Mouse (Mus musculus): ENCODE data around the gene Pnkp. TPM values are rescaled to one million over a fixed set of nuclear protein-coding genes. Genes with fewer than 3 reads are reported as not detected.

Gene Pnkp
- total RNA-seq, 1 experiment from 2014 or later: 35.2 TPM

DNA sequence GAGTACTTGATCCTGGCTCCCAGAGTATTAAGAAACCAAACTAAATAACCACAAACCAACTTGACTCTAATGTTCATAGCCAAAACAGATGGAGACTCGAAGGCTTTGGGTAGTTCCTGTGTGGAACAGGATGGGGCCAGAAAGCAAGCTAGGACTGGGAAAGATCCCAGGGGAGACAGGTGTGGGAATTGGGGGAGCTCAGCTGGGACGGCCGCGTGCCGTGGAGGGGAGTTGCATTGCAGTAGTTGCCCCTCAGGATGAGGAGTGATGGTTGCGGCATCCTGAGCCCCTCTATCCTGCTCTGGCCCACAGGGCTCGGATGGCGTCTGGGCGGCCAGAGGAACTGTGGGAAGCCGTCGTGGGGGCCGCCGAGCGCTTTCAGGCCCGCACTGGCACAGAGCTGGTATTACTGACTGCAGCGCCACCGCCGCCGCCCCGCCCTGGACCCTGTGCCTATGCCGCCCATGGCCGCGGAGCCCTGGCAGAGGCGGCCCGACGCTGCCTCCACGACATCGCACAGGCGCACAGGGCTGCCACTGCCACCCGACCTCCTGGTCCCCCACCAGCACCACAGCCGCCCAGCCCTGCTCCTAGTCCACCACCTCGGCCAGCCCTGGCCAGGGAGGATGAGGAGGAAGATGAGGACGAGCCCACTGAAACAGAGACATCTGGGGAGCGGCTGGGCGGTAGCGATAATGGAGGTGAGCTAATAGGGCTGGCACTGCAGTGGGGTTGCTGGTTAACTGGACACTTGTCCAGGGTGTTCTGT lies 4.5 kb upstream of the Pnkp start:
- no peak for DNase-seq

DNA sequence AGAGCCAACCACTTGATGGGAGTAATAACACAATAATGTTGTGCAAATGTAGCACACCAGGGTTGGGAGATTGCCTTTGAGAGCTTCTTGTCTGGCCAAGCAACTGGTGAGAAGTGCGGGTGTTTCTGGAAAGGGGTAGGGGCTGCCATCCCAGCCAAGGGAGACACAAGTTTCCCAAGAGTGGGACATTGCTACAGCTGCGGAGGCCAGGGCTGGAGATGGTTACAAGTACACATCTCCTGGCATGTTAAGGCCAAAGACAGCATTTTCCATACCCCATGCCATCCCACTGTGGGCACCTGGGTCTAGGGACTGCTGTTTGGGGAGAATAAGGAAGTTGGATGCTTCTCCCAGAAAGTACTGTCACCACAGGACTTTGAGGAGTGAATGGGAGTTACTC lies 3.9 kb upstream of the Pnkp start:
- DNase-seq: no peak

DNA sequence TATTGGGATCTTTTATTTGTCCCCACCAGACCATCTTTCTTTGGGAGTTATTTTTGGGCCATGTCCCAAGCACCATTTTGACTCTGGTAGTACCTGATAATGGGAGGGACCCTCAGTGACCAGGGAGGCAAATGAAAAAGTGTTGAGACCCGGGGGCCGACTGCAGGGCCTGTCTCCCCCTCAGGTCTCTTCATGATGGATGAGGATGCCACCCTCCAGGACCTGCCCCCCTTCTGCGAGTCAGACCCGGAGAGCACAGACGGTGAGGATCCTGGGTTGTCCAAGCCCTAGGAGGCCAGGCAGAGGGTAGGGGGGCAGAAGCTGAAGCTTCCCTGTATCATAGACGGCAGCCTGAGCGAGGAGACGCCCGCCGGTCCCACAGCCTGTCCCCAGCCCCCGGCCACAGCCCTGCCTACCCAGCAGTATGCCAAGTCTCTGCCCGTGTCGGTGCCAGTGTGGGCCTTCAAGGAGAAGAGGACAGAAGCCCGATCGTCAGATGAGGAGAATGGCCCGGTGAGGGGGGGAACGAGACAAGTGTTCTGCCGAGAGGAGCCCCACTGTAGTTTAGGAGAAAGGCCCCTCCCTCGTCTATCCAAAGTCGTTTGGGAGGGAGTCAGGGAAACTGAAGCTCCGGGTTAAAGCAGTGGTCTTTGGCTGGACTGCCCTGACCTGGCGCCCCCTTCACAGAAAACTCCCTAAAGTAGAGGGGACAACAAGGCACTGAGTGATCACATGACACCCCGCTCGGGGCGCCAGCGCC lies 3.2 kb upstream of the Pnkp start:
- no peak for DNase-seq

DNA sequence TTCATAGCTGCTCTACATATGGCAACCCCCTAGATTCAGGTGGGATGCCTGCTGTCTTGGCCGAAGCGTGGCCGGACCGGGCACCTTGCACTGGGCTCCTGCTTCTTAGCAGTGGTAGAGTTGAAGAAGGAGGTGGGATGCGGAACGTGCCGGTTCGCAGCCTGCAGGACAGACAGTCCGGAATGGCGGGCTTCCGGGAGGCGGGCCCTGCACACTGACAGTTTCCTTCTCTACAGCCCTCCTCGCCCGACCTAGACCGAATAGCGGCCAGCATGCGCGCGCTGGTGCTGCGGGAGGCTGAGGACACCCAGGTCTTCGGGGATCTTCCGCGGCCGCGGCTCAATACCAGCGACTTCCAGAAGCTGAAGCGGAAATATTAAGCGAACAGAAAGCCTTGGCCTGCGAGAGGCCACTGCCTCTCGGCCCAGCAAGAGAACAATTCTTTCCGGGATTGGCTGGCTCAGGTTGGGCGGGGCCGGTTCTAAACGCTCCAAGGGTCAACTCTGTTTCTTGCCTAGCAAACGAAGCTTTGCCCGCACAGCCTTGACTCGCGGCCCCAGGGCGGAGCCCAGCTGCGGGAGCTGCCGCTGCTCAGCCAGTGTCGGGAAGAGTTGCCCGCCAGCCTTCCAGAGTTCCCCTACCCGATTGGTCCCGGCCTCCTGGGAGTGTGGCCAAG lies 2.4 kb upstream of the Pnkp start:
- DNase-seq: peak; percentile 96

DNA sequence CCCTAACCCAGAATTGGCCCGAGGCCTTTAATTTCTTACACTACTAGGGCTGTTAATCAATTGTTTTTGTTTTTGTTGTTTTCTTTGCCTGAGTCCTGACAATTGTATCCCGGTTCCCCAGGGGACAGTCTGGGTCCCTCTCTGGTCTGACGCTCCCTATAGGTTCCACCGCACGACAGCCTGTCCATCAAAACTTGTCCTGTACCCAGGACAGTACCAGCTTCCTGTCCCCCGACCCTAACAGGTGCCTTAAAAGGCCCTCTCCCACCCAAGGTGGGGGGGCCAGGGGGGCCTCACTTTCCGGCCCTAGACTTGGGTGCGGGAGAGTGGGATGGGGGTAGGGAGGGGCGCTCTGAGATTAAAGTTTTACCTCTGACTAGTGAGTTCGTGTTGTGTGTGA lies 1.9 kb upstream of the Pnkp start:
- no peak for DNase-seq

DNA sequence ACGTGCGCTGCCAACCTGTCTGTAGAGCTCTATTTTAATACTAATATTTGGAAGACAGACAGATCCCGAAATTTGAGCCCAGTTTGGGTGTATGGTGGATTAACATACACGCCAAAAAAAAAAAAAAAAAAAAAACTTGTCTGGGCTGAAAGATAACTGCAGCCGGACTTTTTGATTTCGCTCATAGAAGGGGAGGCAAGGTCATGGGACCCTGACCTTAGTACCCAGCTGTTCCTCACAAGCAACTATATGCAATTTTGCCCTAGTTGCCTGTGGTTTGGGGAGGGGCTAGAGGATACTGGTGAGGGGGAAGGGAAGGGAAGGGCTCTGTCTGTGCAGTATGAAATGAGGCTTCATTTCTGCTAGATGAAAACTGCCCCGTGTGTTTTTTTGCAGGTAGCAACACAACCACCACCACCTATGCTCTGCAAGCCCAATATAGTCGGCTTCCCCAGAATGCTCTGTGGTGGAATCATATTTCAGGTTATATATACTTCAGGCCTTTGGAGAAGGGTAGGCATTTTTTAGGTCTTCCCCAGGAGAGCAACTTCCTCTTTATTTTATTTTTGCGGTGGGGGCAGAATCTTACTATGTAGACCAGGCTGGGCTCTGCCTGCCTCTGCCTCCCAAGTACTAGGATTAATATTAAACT lies 548 bp upstream of the Pnkp start:
- no peak for DNase-seq

DNA sequence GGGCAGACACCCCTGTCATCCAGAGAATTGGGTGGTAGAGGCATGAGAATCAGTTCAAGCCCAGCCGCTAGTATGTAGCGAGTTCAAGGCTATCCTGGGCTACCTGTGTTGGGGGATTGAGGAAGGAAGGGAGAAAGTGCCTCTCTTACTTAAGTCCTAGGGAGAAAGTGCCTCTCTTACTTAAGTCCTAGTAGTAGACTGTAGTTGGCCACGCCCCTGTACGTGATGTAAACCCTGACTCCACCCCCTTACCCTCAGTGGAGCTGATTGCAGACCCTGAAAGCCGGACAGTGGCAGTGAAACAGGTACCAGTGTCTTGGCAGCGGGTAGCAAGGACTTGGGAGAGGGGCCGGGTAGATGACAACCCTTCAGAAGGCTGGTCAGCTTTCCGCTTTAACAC lies 966 bp downstream of the Pnkp start:
- DNase-seq: peak; percentile 63

DNA sequence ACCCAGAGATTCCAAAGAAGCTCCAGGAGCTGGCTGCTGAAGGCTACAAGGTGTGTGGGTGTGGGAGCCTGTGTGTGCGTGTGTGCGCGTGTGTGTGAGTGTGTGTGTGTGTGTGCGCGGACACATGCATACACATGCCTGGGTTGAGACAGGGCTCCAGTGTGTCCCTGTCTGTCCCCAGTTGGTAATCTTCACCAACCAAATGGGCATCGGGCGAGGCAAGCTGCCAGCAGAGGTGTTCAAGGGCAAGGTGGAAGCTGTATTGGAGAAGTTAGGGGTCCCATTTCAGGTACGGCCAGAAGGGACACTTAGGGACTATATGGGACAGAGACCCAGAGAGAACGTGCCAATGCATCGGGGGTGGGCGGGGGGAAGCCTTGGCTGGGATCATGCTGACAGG lies 3.0 kb downstream of the Pnkp start:
- no peak for DNase-seq

DNA sequence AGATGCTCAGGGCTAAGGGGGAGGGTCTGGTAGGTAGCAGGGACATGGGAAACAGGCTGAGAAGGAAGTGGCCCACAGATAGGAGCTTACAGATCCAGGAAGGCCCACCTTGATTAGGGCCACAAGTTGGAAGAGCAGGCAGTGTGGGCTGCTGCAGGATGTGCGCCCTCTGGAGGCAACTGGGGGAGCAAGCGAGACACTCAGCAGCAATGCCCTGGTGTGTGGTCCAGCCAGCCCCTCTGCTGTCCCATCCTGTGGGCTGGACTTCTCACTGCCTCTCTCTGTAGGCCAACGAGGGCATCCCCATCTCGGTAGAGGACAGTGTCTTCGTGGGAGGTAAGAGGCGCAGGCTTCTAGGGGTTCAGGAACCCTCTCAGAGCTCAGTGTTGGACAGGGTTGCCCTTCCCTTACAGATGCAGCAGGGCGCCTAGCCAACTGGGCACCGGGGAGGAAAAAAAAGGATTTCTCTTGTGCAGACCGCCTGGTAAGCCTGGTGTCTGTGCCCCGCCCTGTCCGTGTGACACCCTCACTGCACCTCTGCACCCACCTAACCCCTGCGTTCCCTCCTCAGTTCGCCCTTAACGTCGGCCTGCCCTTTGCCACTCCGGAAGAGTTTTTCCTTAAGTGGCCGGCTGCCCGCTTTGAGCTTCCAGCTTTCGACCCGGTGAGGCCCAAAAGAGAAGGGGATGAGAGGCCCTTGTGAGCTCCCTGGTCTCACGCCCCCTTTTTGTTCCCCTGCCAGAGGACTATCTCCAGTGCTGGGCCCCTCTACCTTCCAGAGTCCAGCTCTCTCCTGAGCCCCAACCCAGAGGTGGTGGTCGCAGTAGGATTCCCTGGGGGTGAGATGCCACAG lies 3.9 kb downstream of the Pnkp start:
- DNase-seq: peak; percentile 89

DNA sequence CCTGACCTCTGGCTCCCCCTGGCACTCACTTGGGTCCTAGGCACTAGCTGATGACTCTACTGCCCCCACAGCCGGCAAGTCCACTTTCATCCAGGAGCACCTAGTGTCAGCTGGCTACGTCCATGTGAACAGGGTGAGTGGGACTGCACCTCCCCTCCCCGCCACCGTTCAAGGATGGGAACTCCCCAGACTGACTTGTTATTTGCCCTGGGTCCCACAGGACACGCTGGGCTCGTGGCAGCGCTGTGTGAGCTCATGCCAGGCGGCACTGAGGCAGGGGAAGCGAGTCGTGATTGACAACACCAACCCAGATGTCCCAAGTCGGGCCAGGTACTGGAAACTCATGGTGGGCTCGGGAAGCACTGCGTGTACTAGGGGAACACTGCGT lies 4.5 kb downstream of the Pnkp start:
- no peak for DNase-seq

DNA sequence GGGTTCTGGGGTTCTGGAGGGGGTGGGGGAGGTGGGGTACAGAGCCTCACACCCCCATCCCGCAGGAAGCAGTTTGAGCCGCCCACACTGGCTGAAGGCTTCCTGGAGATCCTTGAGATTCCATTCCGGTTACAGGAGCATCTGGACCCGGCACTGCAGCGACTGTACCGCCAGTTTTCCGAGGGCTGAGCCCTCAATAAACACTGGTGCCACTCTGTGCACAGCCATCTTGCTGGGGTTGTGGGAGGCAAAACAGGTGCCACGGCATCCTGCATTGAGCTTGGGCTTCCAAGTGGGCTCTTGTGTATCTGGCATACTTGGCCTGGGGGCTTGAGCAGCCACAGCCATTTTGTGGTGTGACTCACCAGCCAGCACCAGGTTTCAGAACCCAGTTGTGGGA lies 5.5 kb downstream of the Pnkp start:
- no peak for DNase-seq

DNA sequence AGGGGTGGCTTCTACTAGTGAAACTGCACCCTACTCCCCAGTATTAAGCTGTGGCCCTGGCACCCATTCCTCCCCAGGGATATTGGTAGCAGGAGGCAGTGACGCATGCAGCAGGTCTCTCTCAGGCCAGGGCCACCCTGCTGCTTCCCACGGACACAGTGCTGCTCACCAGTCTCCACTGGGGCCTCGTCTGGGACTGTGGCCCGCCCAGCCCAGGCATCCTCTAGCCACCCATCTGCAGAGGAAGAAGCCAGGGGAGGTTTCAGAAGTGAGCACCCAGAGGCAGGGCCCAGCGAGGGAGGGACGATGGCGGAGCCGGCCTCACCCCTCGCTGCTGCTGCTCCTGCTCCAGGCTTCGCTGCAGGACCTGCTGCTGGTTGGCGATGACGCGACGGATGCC lies 6.3 kb downstream of the Pnkp start:
- DNase-seq: peak; percentile 55

DNA sequence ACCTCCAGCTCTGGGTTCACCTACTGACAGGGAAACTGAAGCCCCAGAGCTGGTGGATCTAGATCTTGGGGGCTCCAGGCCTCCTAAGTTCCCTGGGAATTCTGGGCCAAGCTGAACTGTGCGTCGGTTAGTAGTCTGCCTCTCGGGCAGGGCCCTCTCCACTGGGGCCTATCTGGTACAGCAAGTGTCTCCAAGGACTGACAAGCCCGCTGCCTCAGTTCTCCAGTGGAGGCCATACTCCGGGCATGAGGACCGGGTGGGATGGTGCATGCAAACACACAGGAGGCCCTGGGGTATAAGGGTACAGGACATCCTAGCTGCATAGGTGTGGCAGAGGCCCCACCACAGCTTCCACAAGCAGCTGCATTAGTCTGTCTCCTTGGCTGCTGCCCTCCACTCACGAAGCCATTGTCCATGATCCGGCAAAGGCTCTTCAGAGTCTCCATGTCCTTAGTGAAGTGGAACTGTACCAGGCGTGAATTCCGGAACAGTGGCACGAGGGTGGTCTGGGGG lies 7.1 kb downstream of the Pnkp start:
- no peak for DNase-seq

DNA sequence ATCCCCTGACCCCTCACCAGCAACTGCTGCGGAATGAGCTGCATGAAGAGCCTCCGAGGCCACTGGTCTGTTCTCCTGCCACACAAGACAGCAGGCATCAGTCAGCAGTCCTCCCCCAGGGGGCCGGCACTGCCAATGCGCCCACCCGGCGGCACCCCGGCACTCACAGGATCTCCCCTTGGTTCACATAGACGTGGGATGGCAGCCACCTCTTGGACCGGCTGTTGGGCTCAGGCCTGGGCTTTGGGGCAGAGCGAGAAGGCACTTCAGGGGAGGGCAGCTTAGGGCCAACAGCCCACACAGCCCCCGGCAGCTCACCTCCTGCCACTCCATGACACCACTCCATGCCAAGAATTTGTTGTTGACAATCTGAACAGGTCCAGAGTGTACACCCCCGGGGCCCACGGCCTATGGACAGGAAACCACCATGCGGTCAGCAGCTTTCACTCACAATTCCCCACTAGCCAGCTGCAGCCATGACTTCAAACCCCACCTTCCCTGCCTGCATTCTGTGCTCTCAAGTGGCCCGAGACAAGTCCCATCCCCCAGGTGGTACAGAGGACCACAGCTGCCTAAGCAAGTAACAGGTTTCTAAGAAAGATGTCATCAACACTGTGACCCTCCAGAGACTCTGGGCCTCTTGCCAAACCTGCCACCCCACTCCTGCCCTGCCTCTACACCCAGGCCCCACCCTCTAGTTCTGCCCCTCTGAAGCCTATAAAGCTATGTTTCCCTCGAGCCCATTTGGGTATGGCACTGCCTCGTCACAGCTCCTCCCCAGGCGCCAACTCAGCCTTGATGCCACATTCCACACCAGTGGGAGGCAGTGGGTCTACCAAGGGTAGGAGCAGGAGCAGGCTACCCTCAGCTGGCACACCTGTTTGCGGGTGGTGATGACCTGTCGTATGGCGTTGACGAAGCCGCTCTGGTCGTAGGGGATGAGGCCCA lies 7.9 kb downstream of the Pnkp start:
- no peak for DNase-seq

DNA sequence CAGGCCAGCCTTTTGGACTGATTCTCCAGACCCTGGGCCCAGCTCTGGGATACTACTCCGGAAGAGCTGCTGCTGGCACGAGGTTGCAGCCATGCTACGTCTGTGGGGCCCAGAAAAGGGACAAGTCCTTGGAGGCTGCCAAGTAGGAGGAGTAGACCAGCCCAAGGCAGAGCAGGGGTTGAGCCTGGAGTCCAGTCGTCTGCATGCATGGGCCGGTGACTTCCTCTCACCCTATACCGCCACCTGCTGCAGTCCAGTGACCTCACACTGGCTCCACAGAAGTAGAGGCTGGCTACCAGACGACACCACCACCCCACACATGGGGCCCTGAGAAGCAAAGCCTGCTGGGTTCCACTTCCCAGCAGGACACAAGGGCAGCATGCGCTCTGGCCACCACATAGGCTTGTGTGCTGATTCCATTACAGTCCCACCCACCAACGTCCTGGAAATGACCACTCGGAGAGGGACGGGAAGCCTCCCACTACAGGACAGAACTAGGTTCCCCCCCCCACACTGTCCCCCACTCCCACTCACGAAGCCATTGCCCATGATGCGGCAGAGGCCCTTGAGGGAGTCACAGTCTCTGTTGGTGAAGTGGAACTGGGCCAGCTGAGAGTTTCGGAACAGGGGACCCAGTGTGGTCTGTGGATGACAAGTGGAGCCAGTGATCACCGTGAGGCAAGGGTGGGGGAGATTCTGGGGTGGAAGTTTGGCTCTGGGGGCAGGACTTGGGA lies 9.5 kb downstream of the Pnkp start:
- DNase-seq: peak; percentile 91

DNA sequence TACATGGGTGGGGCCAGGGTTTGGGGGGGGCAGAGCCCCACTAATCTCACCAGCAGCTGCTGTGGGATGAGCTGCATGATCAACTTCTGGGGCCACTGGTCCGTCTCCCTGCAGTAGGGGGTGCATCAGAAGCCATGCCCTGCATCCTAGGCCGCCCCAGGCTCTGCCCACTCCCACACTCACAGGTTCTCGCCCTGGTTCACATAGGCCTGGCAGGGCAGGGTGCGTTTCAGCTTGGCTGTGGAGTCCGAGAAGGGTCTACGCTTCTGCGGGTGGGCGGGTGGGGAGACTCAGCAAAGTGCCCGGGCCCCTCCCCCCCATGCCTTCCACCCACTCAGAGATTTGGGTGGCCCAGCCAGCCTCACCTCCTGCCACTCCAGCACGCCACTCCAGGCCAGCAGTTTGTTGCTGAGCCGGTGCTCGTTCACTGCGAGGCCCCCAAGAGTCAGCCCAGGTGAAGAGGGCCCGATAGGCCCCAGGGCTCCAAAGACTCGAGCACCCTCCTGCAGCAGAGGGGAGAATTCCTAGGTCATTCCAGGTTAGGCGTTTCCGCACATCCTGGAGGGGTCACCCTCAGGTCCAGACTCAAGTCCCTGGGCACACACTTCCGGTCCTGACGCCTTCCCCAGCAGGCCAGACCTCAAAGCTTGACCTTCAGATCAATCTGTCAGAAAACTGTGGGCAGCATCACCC lies 10.2 kb downstream of the Pnkp start:
- DNase-seq: no peak

DNA sequence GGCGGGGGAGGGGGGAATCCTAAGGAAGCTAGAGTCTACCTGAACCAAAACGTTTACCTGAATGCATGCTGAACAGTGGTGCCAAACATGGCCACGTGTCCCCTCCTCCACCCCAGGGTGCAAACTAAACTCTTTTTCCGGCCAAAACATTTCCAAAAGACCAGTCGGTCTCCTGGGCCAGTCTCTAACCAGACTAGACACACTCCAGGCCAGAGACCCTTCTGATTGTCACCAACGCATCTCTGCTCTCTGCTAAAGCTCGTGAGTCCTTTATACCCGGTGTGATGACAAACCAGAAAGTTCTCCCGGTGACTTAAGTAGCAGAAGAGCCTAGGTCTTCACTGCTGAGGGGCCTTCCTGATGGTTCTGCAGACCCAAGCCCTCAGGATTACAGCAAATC lies 10.9 kb downstream of the Pnkp start:
- DNase-seq: no peak

DNA sequence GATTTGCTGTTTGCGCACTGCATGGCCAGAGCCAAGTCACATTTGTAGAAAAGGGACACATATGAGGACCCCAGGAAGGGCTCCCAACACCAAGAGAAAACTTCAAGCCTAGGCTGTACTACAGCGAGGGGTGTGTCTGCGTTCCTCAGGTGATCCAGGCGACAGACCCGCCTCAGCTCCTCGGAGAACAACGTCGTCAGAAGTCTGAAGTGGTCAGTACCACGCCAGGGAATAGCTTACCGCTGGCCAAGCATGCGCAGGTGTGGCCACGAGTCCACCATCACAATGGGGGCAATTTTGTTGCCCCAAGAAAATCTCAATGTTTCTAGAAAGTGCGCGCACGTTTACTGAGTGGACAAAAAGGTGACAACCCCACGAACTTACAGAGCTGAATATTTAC lies 11.5 kb downstream of the Pnkp start:
- no peak for DNase-seq

All from adrenal gland, postnatal 14 days (tissue).